Mouse (Mus musculus) kidney, adult 2 months (tissue): ENCODE results near the gene Abcg8.

Experiments used
- CTCF ChIP-seq: fragments of 200-500 bp; conservative IDR thresholded peaks from 2 replicates; pipeline ENCODE4 v1.5.1; 2011; ENCODE audit warnings: low read depth, mild to moderate bottlenecking, control low read depth, low read length, moderate library complexity, mixed read lengths; ENCODE audit not compliant: insufficient read depth, insufficient read length
- POLR2A ChIP-seq: fragments of 200-500 bp; IDR thresholded peaks from one replicate; pipeline ENCODE4 v1.6.1; 2011; ENCODE audit warnings: low read depth, low read length, control low read depth

- TF ChIP-seq CTCF (no peak), POLR2A (no peak)
Measured at GRCm38 (mm10) chr17:84749297-84749696, 73.2 kb downstream of the Abcg8 start.
